Mouse (Mus musculus) left cerebral cortex, postnatal 25 days (tissue): ENCODE measurements around the gene Btbd35f11. TPM values are rescaled to one million over a fixed set of nuclear protein-coding genes. Genes with fewer than 3 reads are reported as not detected.
A peak's percentile ranks its signal among the peaks of the same experiment; 100 is the strongest.
"Not testable (repeated sequence)": the region's sequence is repeated elsewhere in the genome, so short reads cannot be mapped to it uniquely, and the experiment has no call there.

Experiments
- DNase-seq, 2 experiments: peaks; one replicate each; pipeline ENCODE4 v3.0.0; 2022; ENCODE audit warnings: low spot score in 2 of 2, mixed read lengths in 1 of 2
- intact Hi-C: fragments of 180-260 bp; cut with DNase I; formaldehyde crosslinking; loops from one replicate; pipeline ENCODE4 v1.15.1; 2025
- total RNA-seq, 2 experiments: library from RNA; stranded (reverse); gene quantifications; 2 replicates each; pipeline ENCODE4 v1.2.3; 2021

Btbd35f11 gene
- total RNA-seq = not detected

GRCm38 (mm10) chrX:3443590-3443989 lies at the start of gene Btbd35f11:
Btbd35f11 (minus strand) TSS chrX:3443690.
- intact Hi-C loops, DNase-seq: not testable (repeated sequence)

- intact Hi-C loops = not testable (repeated sequence)
- DNase-seq = peak in 1 of 2 experiments; percentile 0
Observed at GRCm38 (mm10) chrX:3409946-3410345, 33.5 kb downstream of the Btbd35f11 start.

Other genes starting within 250 kb of the Btbd35f11 start
- gene Btbd35f24, start 247.9 kb downstream of the Btbd35f11 start, total RNA-seq = not detected